Mouse (Mus musculus) stomach, postnatal 0 days (tissue): ENCODE results near the gene Tor1a.

Source experiments
- CTCF ChIP-seq: IDR thresholded peaks from 2 replicates; pipeline ENCODE4 v1.5.1; 2016; ENCODE audit warnings: antibody characterized with exemption, low read depth, mild to moderate bottlenecking, moderate library complexity
- EP300 ChIP-seq: optimal IDR thresholded peaks from 2 replicates; pipeline ENCODE3; 2016; ENCODE audit warnings: antibody characterized with exemption

GRCm38 (mm10) chr2:30931922-30932321 is 35.8 kb downstream of the Tor1a start:
- no peak for TF ChIP-seq CTCF
- TF ChIP-seq EP300 = no peak
